In genomic region chr6:82751031-82751430, GRCm38 (mm10) we compare ENCODE assay signal across 11 mouse cellular contexts. TPM values are rescaled to one million over a fixed set of nuclear protein-coding genes. Genes with fewer than 3 reads are reported as not detected.
DNase-seq lines count a peak whose midpoint lies in the region.
"Had no signal": no experiment of that assay in that cellular context is flagged by ENCODE, and none has a peak within 500 bp of the region (broad histone marks: within the 10 kb centered on the region; RNA-seq: fewer than 3 reads in every experiment).

No protein-coding gene starts in this region.

- H3K27ac ChIP-seq in midbrain, embryonic 10.5 days (replicated peaks): no peak overlapping the region
- H3K27ac ChIP-seq: liver, embryonic 15.5 days had no signal

- DNase-seq in kidney, postnatal 10 days: peak; percentile 45
- no peak for DNase-seq in kidney, adult 18-20 months
- peak; percentile 33 for DNase-seq in NIH3T3 (ENCODE audit: low read depth)
- peak; percentile 82 for DNase-seq in adrenal gland, postnatal 25 days
- DNase-seq in heart, postnatal 4 days: peak; percentile 69
- no peak for DNase-seq in midbrain, embryonic 10.5 days (ENCODE audit: low spot score)
- no peak for DNase-seq in thymus, postnatal 0 days (ENCODE audit: low spot score)
- no peak for DNase-seq in left cerebral cortex, adult 18-20 months (ENCODE audit: low spot score in 2 of 2)
- DNase-seq: kidney, adult 11 months; right cerebral cortex, postnatal 14 days had no signal

- no peaks in the 10 kb centered on the region for H3K27me3 ChIP-seq in midbrain, embryonic 10.5 days (ENCODE audit: low read depth, poor library complexity, severe bottlenecking)
- H3K27me3 ChIP-seq: liver, embryonic 15.5 days had no signal

- no peaks in the 10 kb centered on the region for H3K4me1 ChIP-seq in midbrain, embryonic 10.5 days

- no peak overlapping the region for H3K4me3 ChIP-seq in midbrain, embryonic 10.5 days
- H3K4me3 ChIP-seq: liver, embryonic 15.5 days had no signal

- 91% methylated on average over 11 of the region's 11 CpGs for WGBS in midbrain, embryonic 10.5 days

- H3K9me3 ChIP-seq in midbrain, embryonic 10.5 days (replicated peaks): no peaks in the 10 kb centered on the region
- H3K9me3 ChIP-seq: liver, embryonic 15.5 days had no signal

- H3K36me3 ChIP-seq in midbrain, embryonic 10.5 days: peaks cover 85% of the 10 kb centered on the region

RNA-seq across cellular contexts. Expression of gene Hk2, which starts 23.2 kb away (rescaled TPM):
- 87.9 and 110 TPM in 2 replicates for total RNA-seq in adrenal gland, postnatal 25 days (2021)
- total RNA-seq in heart, postnatal 4 days (2021): 10 to 100 TPM; 86.8 to 96.6 TPM
- 26.4 and 31.4 TPM in 2 replicates for polyA plus RNA-seq in midbrain, embryonic 10.5 days (2016; fragmentation: Nextera tagmentation; extraction: Ambion mirVana)
- 3.6 and 5.2 TPM in 2 replicates for polyA plus RNA-seq in thymus, postnatal 0 days (2015; fragmentation: Nextera tagmentation; extraction: Ambion mirVana)
- total RNA-seq in left cerebral cortex, adult 18-20 months (2021): 1 to 10 TPM; 2.5 to 4.4 TPM

RNA-seq across cellular contexts. Expression of gene Pole4, which starts 45.9 kb away (rescaled TPM):
- total RNA-seq in adrenal gland, postnatal 25 days (2021): 42.3 and 49.2 TPM in 2 replicates
- total RNA-seq in heart, postnatal 4 days (2021): 10 to 100 TPM; 47.0 to 47.2 TPM
- polyA plus RNA-seq in midbrain, embryonic 10.5 days (2016; fragmentation: Nextera tagmentation; extraction: Ambion mirVana): 93.1 and 96.4 TPM in 2 replicates
- polyA plus RNA-seq in thymus, postnatal 0 days (2015; fragmentation: Nextera tagmentation; extraction: Ambion mirVana): 146 and 155 TPM in 2 replicates
- total RNA-seq in left cerebral cortex, adult 18-20 months (2021): 10 to 100 TPM; 34.5 to 36.1 TPM

Comparison
In these comparisons a context has a peak if more than half of its experiments do, and no peak if none do; other contexts are left out.
1. DNase-seq: peak in kidney, postnatal 10 days (single experiment), NIH3T3 (single experiment), adrenal gland, postnatal 25 days (single experiment) and heart, postnatal 4 days (single experiment); none in kidney, adult 18-20 months (single experiment), midbrain, embryonic 10.5 days (single experiment), thymus, postnatal 0 days (single experiment) and left cerebral cortex, adult 18-20 months (0 of 2).
2. RNA of gene Hk2, which starts 23.2 kb away (total RNA-seq): 86.8 to 96.6 TPM in heart, postnatal 4 days and 87.9 to 110 TPM in adrenal gland, postnatal 25 days; 2.5 to 4.4 TPM in left cerebral cortex, adult 18-20 months; every median in the first group is over 10 times any median in the second.